Comparison of ENCODE assay signal across 17 mouse cellular contexts in genomic region chr3:116490920-116491319, GRCm38 (mm10). TPM values are rescaled to one million over a fixed set of nuclear protein-coding genes. Genes with fewer than 3 reads are reported as not detected.
A peak's percentile ranks its signal among the peaks of the same experiment; 100 is the strongest.
DNase-seq lines count a peak whose midpoint lies in the region; ATAC-seq and TF ChIP-seq lines count a peak whose summit lies in the region.
"Had no signal": no experiment of that assay in that cellular context is flagged by ENCODE, and none has a peak within 500 bp of the region (broad histone marks: within the 10 kb centered on the region; RNA-seq: fewer than 3 reads in every experiment).

No protein-coding gene starts in this region.

- no peaks in the 10 kb centered on the region for H3K4me1 ChIP-seq in forebrain, postnatal 0 days (ENCODE audit: insufficient read depth)
- no peaks in the 10 kb centered on the region for H3K4me1 ChIP-seq in forebrain, embryonic 15.5 days
- no peaks in the 10 kb centered on the region for H3K4me1 ChIP-seq in intestine, postnatal 0 days (replicated peaks; ENCODE audit: control insufficient read depth, insufficient read depth, low read length)
- H3K4me1 ChIP-seq in intestine, embryonic 15.5 days (replicated peaks), result no peaks in the 10 kb centered on the region
- H3K4me1 ChIP-seq in midbrain, postnatal 0 days (ENCODE audit: insufficient read depth, low read length), result no peaks in the 10 kb centered on the region
- H3K4me1 ChIP-seq in midbrain, embryonic 10.5 days, result no peaks in the 10 kb centered on the region
- H3K4me1 ChIP-seq: embryonic facial prominence, embryonic 10.5 days; forebrain, embryonic 13.5 days; heart, embryonic 13.5 days; hindbrain, embryonic 10.5 days had no signal

- no peak overlapping the region for H3K9ac ChIP-seq in forebrain, postnatal 0 days
- H3K9ac ChIP-seq in forebrain, embryonic 15.5 days (replicated peaks), result no peak overlapping the region
- H3K9ac ChIP-seq in intestine, postnatal 0 days (ENCODE audit: low read depth, low read length), result no peak overlapping the region
- H3K9ac ChIP-seq in intestine, embryonic 15.5 days, result no peak overlapping the region
- no peak overlapping the region for H3K9ac ChIP-seq in midbrain, postnatal 0 days (replicated peaks; ENCODE audit: low read length, poor library complexity, severe bottlenecking)
- H3K9ac ChIP-seq: forebrain, embryonic 13.5 days; heart, embryonic 13.5 days; hindbrain, embryonic 14.5 days had no signal

- peaks cover 73% of the 10 kb centered on the region for H3K36me3 ChIP-seq in forebrain, postnatal 0 days (ENCODE audit: insufficient read depth)
- H3K36me3 ChIP-seq in forebrain, embryonic 15.5 days, result peaks cover 82% of the 10 kb centered on the region
- peaks cover 64% of the 10 kb centered on the region for H3K36me3 ChIP-seq in intestine, postnatal 0 days (ENCODE audit: control insufficient read depth, insufficient read depth)
- peaks cover 27% of the 10 kb centered on the region for H3K36me3 ChIP-seq in intestine, embryonic 15.5 days
- peaks cover 58% of the 10 kb centered on the region for H3K36me3 ChIP-seq in midbrain, postnatal 0 days (ENCODE audit: insufficient read depth, low read length)
- peaks cover 99% of the 10 kb centered on the region for H3K36me3 ChIP-seq in midbrain, embryonic 10.5 days

- no peak for ATAC-seq in forebrain, postnatal 0 days
- no peak for ATAC-seq in forebrain, embryonic 15.5 days (replicated peaks)
- ATAC-seq in intestine, postnatal 0 days, result no peak
- ATAC-seq in intestine, embryonic 15.5 days, result no peak
- ATAC-seq in midbrain, postnatal 0 days (ENCODE audit: low FRiP score), result no peak
- ATAC-seq: forebrain, embryonic 13.5 days had no signal

- H3K27ac ChIP-seq in forebrain, postnatal 0 days (ENCODE audit: low read depth, low read length), result no peak overlapping the region
- no peak overlapping the region for H3K27ac ChIP-seq in forebrain, embryonic 15.5 days (replicated peaks)
- no peak overlapping the region; the same call in 1 of the 2 replicates for H3K27ac ChIP-seq in intestine, postnatal 0 days (ENCODE audit: low read depth, low read length)
- no peak overlapping the region for H3K27ac ChIP-seq in intestine, embryonic 15.5 days
- H3K27ac ChIP-seq in midbrain, postnatal 0 days (ENCODE audit: low read depth, low read length), result no peak overlapping the region
- no peak overlapping the region for H3K27ac ChIP-seq in midbrain, embryonic 10.5 days (replicated peaks)
- H3K27ac ChIP-seq: embryonic facial prominence, embryonic 10.5 days; forebrain, embryonic 13.5 days; heart, embryonic 13.5 days; hindbrain, embryonic 10.5 days; hindbrain, embryonic 14.5 days had no signal

- 93% methylated on average over 5 of the region's 5 CpGs for WGBS in forebrain, postnatal 0 days
- WGBS in forebrain, embryonic 15.5 days, result 94% methylated on average over 5 of the region's 5 CpGs
- 95% methylated on average over 5 of the region's 5 CpGs for WGBS in intestine, postnatal 0 days
- WGBS in intestine, embryonic 15.5 days, result 87% methylated on average over 5 of the region's 5 CpGs
- WGBS in midbrain, postnatal 0 days, result 95% methylated on average over 5 of the region's 5 CpGs
- 96% methylated on average over 5 of the region's 5 CpGs for WGBS in midbrain, embryonic 10.5 days

- DNase-seq in forebrain, postnatal 0 days, result no peak
- DNase-seq in midbrain, postnatal 0 days (ENCODE audit: low spot score), result no peak
- no peak for DNase-seq in midbrain, embryonic 10.5 days (ENCODE audit: low spot score)
- no peak for DNase-seq in urinary bladder, adult 18-20 months (ENCODE audit: low spot score in 2 of 2)
- DNase-seq: adrenal gland, adult 8-10 months; adrenal gland, postnatal 36 days; cerebellum, adult 2 months; cerebellum, postnatal 10 days; gastrocnemius, postnatal 14 days had no signal

- peak; percentile 24 for TF ChIP-seq CTCF in forebrain, postnatal 0 days (IDR thresholded peaks at IDR 0.05; ENCODE audit: low read depth)
- TF ChIP-seq CTCF in intestine, postnatal 0 days (IDR thresholded peaks at IDR 0.05; ENCODE audit: low read depth), result peak; percentile 31; the same call in 1 of the 2 replicates
- peak; percentile 29 for TF ChIP-seq CTCF in midbrain, postnatal 0 days (IDR thresholded peaks at IDR 0.05)

- no peak overlapping the region for H3K4me3 ChIP-seq in forebrain, postnatal 0 days (ENCODE audit: low read depth, low read length)
- no peak overlapping the region for H3K4me3 ChIP-seq in forebrain, embryonic 15.5 days
- no peak overlapping the region for H3K4me3 ChIP-seq in intestine, postnatal 0 days (ENCODE audit: low read depth, low read length)
- no peak overlapping the region for H3K4me3 ChIP-seq in intestine, embryonic 15.5 days (replicated peaks)
- no peak overlapping the region for H3K4me3 ChIP-seq in midbrain, postnatal 0 days (ENCODE audit: low read depth, low read length)
- no peak overlapping the region for H3K4me3 ChIP-seq in midbrain, embryonic 10.5 days
- H3K4me3 ChIP-seq: embryonic facial prominence, embryonic 10.5 days; forebrain, embryonic 13.5 days; heart, embryonic 13.5 days; hindbrain, embryonic 10.5 days had no signal

- H3K9me3 ChIP-seq in forebrain, postnatal 0 days (ENCODE audit: low read length), result no peaks in the 10 kb centered on the region
- H3K9me3 ChIP-seq in forebrain, embryonic 15.5 days, result no peaks in the 10 kb centered on the region
- H3K9me3 ChIP-seq in intestine, postnatal 0 days (ENCODE audit: control insufficient read depth), result no peaks in the 10 kb centered on the region
- H3K9me3 ChIP-seq in intestine, embryonic 15.5 days, result no peaks in the 10 kb centered on the region
- no peaks in the 10 kb centered on the region for H3K9me3 ChIP-seq in midbrain, postnatal 0 days (ENCODE audit: low read length)
- H3K9me3 ChIP-seq in midbrain, embryonic 10.5 days (replicated peaks), result no peaks in the 10 kb centered on the region
- H3K9me3 ChIP-seq: embryonic facial prominence, embryonic 10.5 days; forebrain, embryonic 13.5 days; heart, embryonic 13.5 days; hindbrain, embryonic 10.5 days had no signal

- H3K27me3 ChIP-seq in forebrain, postnatal 0 days (ENCODE audit: insufficient read depth, low read length), result no peaks in the 10 kb centered on the region
- no peaks in the 10 kb centered on the region for H3K27me3 ChIP-seq in forebrain, embryonic 15.5 days
- H3K27me3 ChIP-seq in intestine, postnatal 0 days (replicated peaks; ENCODE audit: control insufficient read depth, insufficient read depth, low read length), result no peaks in the 10 kb centered on the region
- no peaks in the 10 kb centered on the region for H3K27me3 ChIP-seq in intestine, embryonic 15.5 days (replicated peaks)
- H3K27me3 ChIP-seq in midbrain, postnatal 0 days (ENCODE audit: insufficient read depth, low read length), result no peaks in the 10 kb centered on the region
- H3K27me3 ChIP-seq in midbrain, embryonic 10.5 days (ENCODE audit: low read depth, poor library complexity, severe bottlenecking), result no peaks in the 10 kb centered on the region
- H3K27me3 ChIP-seq: forebrain, embryonic 13.5 days; heart, embryonic 13.5 days had no signal

- no peak overlapping the region for H3K4me2 ChIP-seq in forebrain, postnatal 0 days (ENCODE audit: low read depth)
- H3K4me2 ChIP-seq in forebrain, embryonic 15.5 days (replicated peaks), result no peak overlapping the region
- no peak overlapping the region for H3K4me2 ChIP-seq in intestine, postnatal 0 days (replicated peaks; ENCODE audit: low read depth)
- H3K4me2 ChIP-seq in intestine, embryonic 15.5 days (replicated peaks), result no peak overlapping the region
- H3K4me2 ChIP-seq in midbrain, postnatal 0 days (ENCODE audit: low read depth, low read length, poor library complexity, severe bottlenecking), result no peak overlapping the region
- H3K4me2 ChIP-seq: forebrain, embryonic 13.5 days; heart, embryonic 13.5 days; hindbrain, embryonic 14.5 days had no signal

RNA-seq across cellular contexts. Expression of gene Rtca, which starts 17.1 kb away (rescaled TPM):
- 89.9 and 109 TPM in 2 replicates for total RNA-seq in forebrain, postnatal 0 days (2014; rRNA removed)
- 137 TPM in 2 replicates for polyA plus RNA-seq in forebrain, postnatal 0 days (2015; fragmentation: Nextera tagmentation; extraction: Ambion mirVana)
- polyA plus RNA-seq in forebrain, embryonic 15.5 days (2015; fragmentation: Nextera tagmentation; extraction: Ambion mirVana), result 103 and 107 TPM in 2 replicates
- polyA plus RNA-seq in intestine, postnatal 0 days (2015; fragmentation: Nextera tagmentation; extraction: Ambion mirVana), result 54.4 and 61.5 TPM in 2 replicates
- 64.2 and 68.9 TPM in 2 replicates for polyA plus RNA-seq in intestine, embryonic 15.5 days (2015; fragmentation: Nextera tagmentation; extraction: Ambion mirVana)
- 109 TPM in 2 replicates for total RNA-seq in midbrain, postnatal 0 days (2014; rRNA removed)
- 134 and 146 TPM in 2 replicates for polyA plus RNA-seq in midbrain, postnatal 0 days (2015; fragmentation: Nextera tagmentation; extraction: Ambion mirVana)
- polyA plus RNA-seq in midbrain, embryonic 10.5 days (2016; fragmentation: Nextera tagmentation; extraction: Ambion mirVana), result 122 and 126 TPM in 2 replicates

RNA-seq across cellular contexts. Expression of gene Dbt, which starts 21.9 kb away (rescaled TPM):
- 17.2 and 21.1 TPM in 2 replicates for total RNA-seq in forebrain, postnatal 0 days (2014; rRNA removed)
- polyA plus RNA-seq in forebrain, postnatal 0 days (2015; fragmentation: Nextera tagmentation; extraction: Ambion mirVana), result 5.0 and 13.3 TPM in 2 replicates
- 13.3 and 14.6 TPM in 2 replicates for polyA plus RNA-seq in forebrain, embryonic 15.5 days (2015; fragmentation: Nextera tagmentation; extraction: Ambion mirVana)
- polyA plus RNA-seq in intestine, postnatal 0 days (2015; fragmentation: Nextera tagmentation; extraction: Ambion mirVana), result 4.4 and 5.2 TPM in 2 replicates
- polyA plus RNA-seq in intestine, embryonic 15.5 days (2015; fragmentation: Nextera tagmentation; extraction: Ambion mirVana), result 18.1 and 20.8 TPM in 2 replicates
- 12.9 and 16.3 TPM in 2 replicates for total RNA-seq in midbrain, postnatal 0 days (2014; rRNA removed)
- polyA plus RNA-seq in midbrain, postnatal 0 days (2015; fragmentation: Nextera tagmentation; extraction: Ambion mirVana), result 9.2 and 10.3 TPM in 2 replicates
- polyA plus RNA-seq in midbrain, embryonic 10.5 days (2016; fragmentation: Nextera tagmentation; extraction: Ambion mirVana), result 11.4 and 12.4 TPM in 2 replicates
